Mouse (Mus musculus) liver, embryonic 14.5 days (tissue): ENCODE data around the gene Nek11.

Experiments
- CTCF ChIP-seq: IDR thresholded peaks from 2 replicates; pipeline ENCODE4 v1.5.1; 2016; ENCODE audit warnings: antibody characterized with exemption, low read depth, control low read depth
- EP300 ChIP-seq: IDR thresholded peaks from 2 replicates; pipeline ENCODE4 v1.6.1; 2016; ENCODE audit warnings: antibody characterized with exemption, low read depth

GRCm38 (mm10) chr9:105214434-105214833, 180.9 kb downstream of the Nek11 start:
- TF ChIP-seq EP300 (no peak), CTCF (no peak)
